Mouse (Mus musculus): ENCODE data around the gene AL731706.2. TPM values are rescaled to one million over a fixed set of nuclear protein-coding genes. Genes with fewer than 3 reads are reported as not detected.
"Not testable (repeated sequence)": the region's sequence is repeated elsewhere in the genome, so short reads cannot be mapped to it uniquely, and the experiment has no call there.

Gene AL731706.2
- polyA plus RNA-seq, 1 experiment from 2014 or later, result 39.0 TPM

- WGBS, result under 1% methylated on average over 49 of the region's 49 CpGs
Observed at GRCm38 (mm10) chr2:136891068-136891950, 5.8 kb upstream of the AL731706.2 start, which contains the start of the genes Slx4ip, AL731706.1 and Mkks. Slx4ip (plus strand) TSS chr2:136891218. AL731706.1 (minus strand) TSS chr2:136891389. Mkks (minus strand) TSS chr2:136891389.

GRCm38 (mm10) chr2:136890716-136891067 is 5.2 kb upstream of the AL731706.2 start:
- peaks cover 11% of the 10 kb centered on the region for H3K4me1 ChIP-seq
- peak overlapping the region; percentile 63 for H3K4me3 ChIP-seq
- H3K9ac ChIP-seq, result peak overlapping the region; percentile 74
- 7% methylated on average over 15 of the region's 15 CpGs for WGBS
- ATAC-seq (ENCODE audit: low FRiP score, low read depth), result peak; percentile 48
- H3K4me2 ChIP-seq (replicated peaks), result peak overlapping the region; percentile 60
- H3K27ac ChIP-seq, result peak overlapping the region; percentile 82
- not testable (repeated sequence) for H3K9me3 ChIP-seq, H3K36me3 ChIP-seq, H3K27me3 ChIP-seq

More at GRCm38 (mm10) chr2:136891068-136891950, 5.8 kb upstream of the AL731706.2 start, which contains the start of the genes Slx4ip, AL731706.1 and Mkks:
- Histone ChIP-seq H3K9me3 (no peaks in the 10 kb centered on the region), H3K9ac (peak within 1 kb of the TSS; percentile 74), H3K27ac (peak within 1 kb of the TSS; percentile 82), H3K4me1 (peaks cover 11% of the 10 kb centered on the region), H3K36me3 (no peaks in the 10 kb centered on the region), H3K4me3 (peak within 1 kb of the TSS; percentile 63), H3K27me3 (no peaks in the 10 kb centered on the region), H3K4me2 (replicated peaks) (peak within 1 kb of the TSS; percentile 60)
- ATAC-seq (ENCODE audit: low FRiP score, low read depth), result peak; percentile 97

DNA sequence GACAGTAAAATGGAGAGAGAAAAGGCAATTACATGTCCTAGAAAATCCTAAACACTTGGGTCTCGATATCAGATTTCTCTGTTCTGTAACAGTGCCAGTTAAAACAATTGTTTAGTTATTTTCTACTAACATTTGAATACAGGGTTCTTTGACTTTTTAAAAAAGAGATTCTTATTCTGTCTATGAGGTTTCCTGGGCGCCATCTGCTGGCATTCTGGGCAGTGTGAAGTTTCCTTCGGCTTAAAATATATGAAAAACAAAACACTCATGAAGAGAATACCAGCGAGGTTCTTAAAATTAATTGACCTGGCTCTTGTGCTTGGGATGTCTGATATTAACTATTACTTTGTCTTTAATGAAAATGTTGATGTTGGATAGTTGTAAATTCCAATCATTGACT is 1.4 kb upstream of the AL731706.2 start:
- no peak for ATAC-seq (ENCODE audit: low FRiP score, low read depth)
- Histone ChIP-seq H3K4me3 (no peak overlapping the region), H3K9ac (no peak overlapping the region), H3K4me1 (peaks cover 5% of the 10 kb centered on the region; the same call in 1 of the 2 replicates), H3K27ac (no peak overlapping the region), H3K36me3 (peaks cover 24% of the 10 kb centered on the region), H3K27me3 (no peaks in the 10 kb centered on the region), H3K9me3 (no peaks in the 10 kb centered on the region), H3K4me2 (replicated peaks) (no peak overlapping the region)
- 67% methylated on average over 4 of the region's 4 CpGs for WGBS

GRCm38 (mm10) chr2:136854543-136855388 is 30.7 kb downstream of the AL731706.2 start:
- Histone ChIP-seq H3K27me3 (no peaks in the 10 kb centered on the region), H3K9me3 (no peaks in the 10 kb centered on the region), H3K4me3 (no peak overlapping the region), H3K36me3 (no peaks in the 10 kb centered on the region), H3K9ac (no peak overlapping the region), H3K4me1 (peaks cover 10% of the 10 kb centered on the region), H3K27ac (no peak overlapping the region), H3K4me2 (replicated peaks) (no peak overlapping the region)
- no peak for ATAC-seq (ENCODE audit: low FRiP score, low read depth)
- WGBS, result 46% methylated on average over 5 of the region's 5 CpGs

DNA sequence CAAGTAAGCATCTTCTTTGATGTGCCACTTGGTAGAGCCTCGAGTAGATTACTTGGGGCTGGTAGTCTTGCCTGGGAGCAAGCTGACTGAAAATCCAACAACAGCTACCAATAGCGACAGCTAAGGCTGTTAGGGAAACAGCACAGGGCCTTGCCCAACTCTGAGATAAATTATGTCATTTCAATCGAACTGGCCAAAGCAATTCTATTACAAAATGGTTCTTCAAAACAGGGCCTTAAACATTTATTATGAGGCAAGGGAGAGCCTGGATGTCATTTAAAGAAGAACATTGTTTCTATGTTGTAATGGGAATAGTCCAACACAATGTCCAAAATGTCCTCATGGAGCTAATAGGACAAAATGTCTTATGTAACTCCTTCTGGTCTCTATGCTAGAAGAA is 35.1 kb downstream of the AL731706.2 start:
- H3K27ac ChIP-seq, result no peak overlapping the region
- peaks cover 10% of the 10 kb centered on the region for H3K4me1 ChIP-seq
- no peaks in the 10 kb centered on the region for H3K9me3 ChIP-seq
- WGBS, result 62% methylated on average over 3 of the region's 3 CpGs
- no peak overlapping the region for H3K4me3 ChIP-seq
- no peak overlapping the region for H3K9ac ChIP-seq
- no peaks in the 10 kb centered on the region for H3K27me3 ChIP-seq
- no peaks in the 10 kb centered on the region for H3K36me3 ChIP-seq
- no peak for ATAC-seq (ENCODE audit: low FRiP score, low read depth)
- H3K4me2 ChIP-seq (replicated peaks), result no peak overlapping the region

DNA sequence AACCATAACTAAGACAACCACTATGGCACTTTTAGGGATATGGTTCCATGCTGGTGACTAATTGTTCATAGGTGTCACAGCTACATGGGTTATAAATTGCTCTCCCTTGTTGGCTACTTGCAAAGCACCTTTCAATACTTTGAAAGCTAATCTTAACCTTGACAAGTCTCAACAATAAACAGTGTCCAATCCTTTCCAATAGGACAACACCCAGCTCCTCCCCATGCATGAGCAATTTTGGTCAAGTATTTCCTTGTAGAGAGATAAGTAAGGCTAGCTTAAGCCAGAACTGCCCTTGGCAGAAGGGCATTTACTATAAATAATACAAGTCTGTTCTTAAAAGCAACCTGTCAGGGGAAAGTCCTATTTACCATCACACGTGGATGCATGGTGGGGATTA is 47.5 kb downstream of the AL731706.2 start:
- no peaks in the 10 kb centered on the region for H3K9me3 ChIP-seq
- H3K36me3 ChIP-seq, result no peaks in the 10 kb centered on the region
- no peaks in the 10 kb centered on the region for H3K4me1 ChIP-seq
- no peaks in the 10 kb centered on the region for H3K27me3 ChIP-seq
- no peak overlapping the region for H3K4me2 ChIP-seq (replicated peaks)
- no peak overlapping the region for H3K9ac ChIP-seq
- no peak for ATAC-seq (ENCODE audit: low FRiP score, low read depth)
- no peak overlapping the region for H3K27ac ChIP-seq
- H3K4me3 ChIP-seq, result no peak overlapping the region
- WGBS, result 47% methylated on average over 1 of the region's 1 CpGs

GRCm38 (mm10) chr2:136835882-136836281 is 49.6 kb downstream of the AL731706.2 start:
- H3K36me3 ChIP-seq, result no peaks in the 10 kb centered on the region
- WGBS, result 65% methylated on average over 3 of the region's 3 CpGs
- no peaks in the 10 kb centered on the region for H3K27me3 ChIP-seq
- H3K9ac ChIP-seq, result no peak overlapping the region
- H3K9me3 ChIP-seq, result no peaks in the 10 kb centered on the region
- H3K4me3 ChIP-seq, result no peak overlapping the region
- no peak for ATAC-seq (ENCODE audit: low FRiP score, low read depth)
- H3K4me1 ChIP-seq, result no peaks in the 10 kb centered on the region
- H3K27ac ChIP-seq, result no peak overlapping the region
- H3K4me2 ChIP-seq (replicated peaks), result no peak overlapping the region

Other genes starting within 250 kb of the AL731706.2 start
- gene Snap25, start 172.2 kb downstream of the AL731706.2 start, polyA plus RNA-seq (2015; fragmentation: Nextera tagmentation; extraction: Ambion mirVana), result 0.71 and 0.94 TPM in 2 replicates
- gene Slx4ip, start 5.5 kb upstream of the AL731706.2 start, polyA plus RNA-seq (2015; fragmentation: Nextera tagmentation; extraction: Ambion mirVana), result 7.6 and 9.2 TPM in 2 replicates
- 31.1 and 33.7 TPM in 2 replicates for gene AL731706.1, start 5.7 kb upstream of the AL731706.2 start, polyA plus RNA-seq (2015; fragmentation: Nextera tagmentation; extraction: Ambion mirVana)
- gene Mkks, start 5.7 kb upstream of the AL731706.2 start, polyA plus RNA-seq (2015; fragmentation: Nextera tagmentation; extraction: Ambion mirVana), result 13.8 and 15.5 TPM in 2 replicates
- 18.8 and 19.2 TPM in 2 replicates for gene Jag1, start 231.0 kb upstream of the AL731706.2 start, polyA plus RNA-seq (2015; fragmentation: Nextera tagmentation; extraction: Ambion mirVana)

Measured in limb, embryonic 13.5 days (tissue).